In the genomic region with DNA sequence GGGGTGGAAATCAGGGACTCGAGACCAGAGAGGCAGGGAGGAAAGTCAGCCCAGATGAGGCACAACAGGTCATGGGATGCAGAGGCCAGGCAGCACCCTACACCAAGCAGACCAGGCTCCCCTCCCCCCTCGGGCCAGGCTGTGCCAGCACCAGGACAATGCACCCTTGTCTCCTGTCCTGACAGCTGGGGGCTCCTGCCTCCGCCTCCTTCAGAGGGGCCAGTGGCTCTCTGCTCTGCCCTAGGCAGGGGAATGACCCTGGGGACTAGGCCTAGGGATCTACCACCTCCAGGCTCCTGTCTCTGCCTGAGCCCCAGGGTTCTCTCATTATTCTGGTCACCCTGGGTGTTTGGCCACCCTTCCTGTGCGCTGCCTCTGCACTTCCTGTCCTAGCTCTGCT, we compare ENCODE assay signal across 9 mouse cellular contexts. TPM values are rescaled to one million over a fixed set of nuclear protein-coding genes. Genes with fewer than 3 reads are reported as not detected.
DNase-seq lines count a peak whose midpoint lies in the region; ATAC-seq lines count a peak whose summit lies in the region.
"Had no signal": no experiment of that assay in that cellular context is flagged by ENCODE, and none has a peak within 500 bp of the region (broad histone marks: within the 10 kb centered on the region; RNA-seq: fewer than 3 reads in every experiment).

No protein-coding gene starts in this region.

- no peaks in the 10 kb centered on the region for H3K36me3 ChIP-seq in hindbrain, embryonic 15.5 days
- H3K36me3 ChIP-seq in midbrain, embryonic 10.5 days = no peaks in the 10 kb centered on the region
- H3K36me3 ChIP-seq in stomach, embryonic 16.5 days (ENCODE audit: control insufficient read depth, insufficient read depth, low read length) = no peaks in the 10 kb centered on the region

- 10% methylated on average over 4 of the region's 4 CpGs for WGBS in hindbrain, embryonic 15.5 days
- 19% methylated on average over 4 of the region's 4 CpGs for WGBS in midbrain, embryonic 10.5 days
- 26% methylated on average over 4 of the region's 4 CpGs for WGBS in stomach, embryonic 16.5 days

- peak; percentile 78 for DNase-seq in testis, postnatal 10 days (ENCODE audit: low spot score)
- DNase-seq in testis, postnatal 14 days (ENCODE audit: low spot score) = no peak
- peak; percentile 81 for DNase-seq in gastrocnemius, postnatal 14 days
- DNase-seq in midbrain, embryonic 10.5 days (ENCODE audit: low spot score) = no peak
- no peak for DNase-seq in natural killer cell, adult 2 months (ENCODE audit: low spot score in 2 of 2)
- DNase-seq in ovary, postnatal 10 days (ENCODE audit: low spot score) = no peak

- H3K27ac ChIP-seq in hindbrain, embryonic 15.5 days (replicated peaks) = peak overlapping the region; percentile 71
- H3K27ac ChIP-seq in midbrain, embryonic 10.5 days (replicated peaks) = peak overlapping the region; percentile 72
- no peak overlapping the region for H3K27ac ChIP-seq in stomach, embryonic 16.5 days (ENCODE audit: low read length)

- H3K27me3 ChIP-seq in hindbrain, embryonic 15.5 days = peaks cover 8% of the 10 kb centered on the region; the same call in 1 of the 2 replicates
- peaks cover 56% of the 10 kb centered on the region for H3K27me3 ChIP-seq in midbrain, embryonic 10.5 days (ENCODE audit: low read depth, poor library complexity, severe bottlenecking)
- peaks cover 4% of the 10 kb centered on the region; the same call in 1 of the 2 replicates for H3K27me3 ChIP-seq in stomach, embryonic 16.5 days (ENCODE audit: control insufficient read depth, insufficient read depth, low read length)

- H3K4me2 ChIP-seq in hindbrain, embryonic 15.5 days = no peak overlapping the region
- H3K4me2 ChIP-seq in stomach, embryonic 16.5 days (ENCODE audit: low read depth, low read length) = no peak overlapping the region

- intact Hi-C loops in gastrocnemius, postnatal 14 days (cut with DNase I; ENCODE audit: low total_unique reads) = loop anchor here (10.0 kb wide), 1 partner anchor 210 kb away; the partner anchor contains the start of gene Gm15517

- peak; percentile 77; the same call in 1 of the 2 replicates for ATAC-seq in hindbrain, embryonic 15.5 days (ENCODE audit: low FRiP score, low read depth)
- ATAC-seq in stomach, embryonic 16.5 days (ENCODE audit: insufficient read depth, low FRiP score) = peak; percentile 63

- no peaks in the 10 kb centered on the region for H3K9me3 ChIP-seq in hindbrain, embryonic 15.5 days
- no peaks in the 10 kb centered on the region for H3K9me3 ChIP-seq in midbrain, embryonic 10.5 days (replicated peaks)
- H3K9me3 ChIP-seq in stomach, embryonic 16.5 days (replicated peaks; ENCODE audit: control insufficient read depth, low read length) = no peaks in the 10 kb centered on the region

- H3K4me1 ChIP-seq in hindbrain, embryonic 15.5 days (replicated peaks) = peaks cover 24% of the 10 kb centered on the region
- peaks cover 47% of the 10 kb centered on the region for H3K4me1 ChIP-seq in midbrain, embryonic 10.5 days
- peaks cover 3% of the 10 kb centered on the region; the same call in 1 of the 2 replicates for H3K4me1 ChIP-seq in stomach, embryonic 16.5 days (ENCODE audit: control insufficient read depth, insufficient read depth, low read length)

- H3K4me3 ChIP-seq in hindbrain, embryonic 15.5 days = no peak overlapping the region
- H3K4me3 ChIP-seq in midbrain, embryonic 10.5 days = no peak overlapping the region
- no peak overlapping the region for H3K4me3 ChIP-seq in stomach, embryonic 16.5 days (replicated peaks; ENCODE audit: low read length)

- no peak overlapping the region for H3K9ac ChIP-seq in hindbrain, embryonic 15.5 days
- H3K9ac ChIP-seq in stomach, embryonic 16.5 days (ENCODE audit: low read length) = no peak overlapping the region

RNA-seq across cellular contexts. Expression of gene Josd2, which starts 6.6 kb away (rescaled TPM):
- 10 to 100 TPM; 60.2 to 73.5 TPM for total RNA-seq in gastrocnemius, postnatal 14 days (2021)
- 44.0 and 45.7 TPM in 2 replicates for polyA plus RNA-seq in hindbrain, embryonic 15.5 days (2015; fragmentation: Nextera tagmentation; extraction: Ambion mirVana)
- 71.6 and 76.8 TPM in 2 replicates for polyA plus RNA-seq in midbrain, embryonic 10.5 days (2016; fragmentation: Nextera tagmentation; extraction: Ambion mirVana)
- polyA plus RNA-seq in stomach, embryonic 16.5 days (2015; fragmentation: Nextera tagmentation; extraction: Ambion mirVana) = 88.0 and 102 TPM in 2 replicates

RNA-seq across cellular contexts. Expression of gene Aspdh, which starts 9.2 kb away (rescaled TPM):
- not detected for total RNA-seq in gastrocnemius, postnatal 14 days (2021)
- polyA plus RNA-seq in hindbrain, embryonic 15.5 days (2015; fragmentation: Nextera tagmentation; extraction: Ambion mirVana) = 3.7 and 5.0 TPM in 2 replicates
- 0.99 and 2.0 TPM in 2 replicates for polyA plus RNA-seq in midbrain, embryonic 10.5 days (2016; fragmentation: Nextera tagmentation; extraction: Ambion mirVana)
- polyA plus RNA-seq in stomach, embryonic 16.5 days (2015; fragmentation: Nextera tagmentation; extraction: Ambion mirVana) = 0.72 and 0.87 TPM in 2 replicates
- total RNA-seq: MEL had no signal

RNA-seq across cellular contexts. Expression of gene Emc10, which starts 21.9 kb away (rescaled TPM):
- total RNA-seq in gastrocnemius, postnatal 14 days (2021) = 10 to 100 TPM; 44.1 to 48.8 TPM
- 148 and 165 TPM in 2 replicates for polyA plus RNA-seq in hindbrain, embryonic 15.5 days (2015; fragmentation: Nextera tagmentation; extraction: Ambion mirVana)
- 104 and 108 TPM in 2 replicates for polyA plus RNA-seq in midbrain, embryonic 10.5 days (2016; fragmentation: Nextera tagmentation; extraction: Ambion mirVana)
- 69.9 and 80.7 TPM in 2 replicates for polyA plus RNA-seq in stomach, embryonic 16.5 days (2015; fragmentation: Nextera tagmentation; extraction: Ambion mirVana)

RNA-seq across cellular contexts. Expression of gene Fam71e1, which starts 22.0 kb away (rescaled TPM):
- 1 to 10 TPM; 3.8 to 4.7 TPM for total RNA-seq in gastrocnemius, postnatal 14 days (2021)
- 21.3 and 23.6 TPM in 2 replicates for polyA plus RNA-seq in hindbrain, embryonic 15.5 days (2015; fragmentation: Nextera tagmentation; extraction: Ambion mirVana)
- polyA plus RNA-seq in midbrain, embryonic 10.5 days (2016; fragmentation: Nextera tagmentation; extraction: Ambion mirVana) = 20.5 and 27.6 TPM in 2 replicates
- 7.0 and 8.2 TPM in 2 replicates for polyA plus RNA-seq in stomach, embryonic 16.5 days (2015; fragmentation: Nextera tagmentation; extraction: Ambion mirVana)

RNA-seq across cellular contexts. Expression of gene Lrrc4b, which starts 45.6 kb away (rescaled TPM):
- 1 to 10 TPM in 1 of 2 experiments, under 1 TPM in 1; 0.51 to 1.3 TPM for total RNA-seq in gastrocnemius, postnatal 14 days (2021)
- 16.7 and 16.9 TPM in 2 replicates for polyA plus RNA-seq in hindbrain, embryonic 15.5 days (2015; fragmentation: Nextera tagmentation; extraction: Ambion mirVana)
- polyA plus RNA-seq in midbrain, embryonic 10.5 days (2016; fragmentation: Nextera tagmentation; extraction: Ambion mirVana) = 2.4 and 3.5 TPM in 2 replicates
- polyA plus RNA-seq in stomach, embryonic 16.5 days (2015; fragmentation: Nextera tagmentation; extraction: Ambion mirVana) = 0.31 and 0.52 TPM in 2 replicates

Comparison
In these comparisons a context has a peak if more than half of its experiments do, and no peak if none do; other contexts are left out.
1. DNase-seq: peak in testis, postnatal 10 days (single experiment) and gastrocnemius, postnatal 14 days (single experiment); none in testis, postnatal 14 days (single experiment), midbrain, embryonic 10.5 days (single experiment), natural killer cell, adult 2 months (0 of 2) and ovary, postnatal 10 days (single experiment).